Mouse (Mus musculus): Measurements from ENCODE around the gene Kcnip1.

Kcnip1 gene

GRCm38 (mm10) chr11:33939456-33940113, 53.4 kb downstream of the Kcnip1 start:
- DNase-seq (ENCODE audit: low read depth, low spot score): peak; percentile 86

GRCm38 (mm10) chr11:33938561-33939274, 54.2 kb downstream of the Kcnip1 start:
- peak; percentile 94 for DNase-seq (ENCODE audit: low read depth, low spot score)

GRCm38 (mm10) chr11:33937641-33938040, 55.3 kb downstream of the Kcnip1 start:
- DNase-seq (ENCODE audit: low read depth, low spot score): peak; percentile 62

DNA sequence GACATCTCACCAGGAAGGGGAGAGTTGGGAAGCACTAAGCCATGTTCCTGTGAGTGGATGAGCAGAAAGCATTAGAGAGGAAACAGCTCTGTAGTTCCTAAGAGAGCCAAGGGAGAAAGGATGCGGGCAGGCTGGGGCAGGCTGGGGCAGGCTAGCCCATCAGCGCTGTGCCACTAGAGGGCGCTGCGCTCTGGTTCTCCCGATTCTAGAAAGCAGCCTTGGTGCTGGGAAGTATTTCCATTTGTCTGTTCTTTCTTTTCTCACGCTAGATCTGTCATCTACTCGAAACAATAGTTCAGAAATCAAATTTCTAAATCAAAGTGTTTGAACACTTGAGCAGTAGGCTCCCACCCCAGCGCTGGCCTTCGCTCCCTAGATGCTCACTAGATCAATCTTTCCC, 58.7 kb downstream of the Kcnip1 start:
- peak; percentile 74 for DNase-seq (ENCODE audit: low read depth, low spot score)

DNA sequence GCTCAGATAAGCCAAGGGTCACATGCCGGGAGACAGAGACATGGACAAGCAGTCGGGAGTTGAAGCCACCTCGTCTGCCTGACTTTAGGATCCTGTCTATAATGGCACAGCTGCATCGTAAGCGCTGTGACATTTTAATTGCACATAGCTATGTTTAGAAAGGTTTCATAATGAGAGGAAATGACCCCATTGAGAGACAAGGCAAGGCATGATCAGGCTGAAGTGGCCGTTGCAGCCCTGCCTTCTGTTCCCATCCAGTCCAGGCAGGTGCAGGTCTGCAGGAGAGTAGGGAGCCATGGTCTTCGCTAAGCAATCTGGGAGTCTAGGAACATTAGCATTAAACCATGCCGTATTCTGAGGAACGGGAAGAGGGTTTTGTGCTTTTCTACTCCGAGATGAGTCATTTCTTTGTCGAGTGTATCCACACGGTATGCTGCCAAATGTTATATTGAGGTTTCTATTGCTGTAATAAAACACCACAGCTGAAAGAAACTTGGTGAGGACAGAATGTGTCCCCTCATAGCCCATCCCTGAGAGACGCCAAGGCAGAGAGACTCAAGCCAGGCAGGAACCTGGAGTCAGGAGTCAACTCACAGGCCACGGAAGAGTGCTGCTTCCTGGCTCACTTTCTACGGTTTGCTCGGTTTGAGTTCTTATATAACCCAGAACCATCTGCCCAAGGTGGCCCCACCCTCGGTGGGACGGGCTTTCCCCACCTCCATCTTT, 60.4 kb downstream of the Kcnip1 start:
- peak; percentile 78 for DNase-seq (ENCODE audit: low read depth, low spot score)

DNA sequence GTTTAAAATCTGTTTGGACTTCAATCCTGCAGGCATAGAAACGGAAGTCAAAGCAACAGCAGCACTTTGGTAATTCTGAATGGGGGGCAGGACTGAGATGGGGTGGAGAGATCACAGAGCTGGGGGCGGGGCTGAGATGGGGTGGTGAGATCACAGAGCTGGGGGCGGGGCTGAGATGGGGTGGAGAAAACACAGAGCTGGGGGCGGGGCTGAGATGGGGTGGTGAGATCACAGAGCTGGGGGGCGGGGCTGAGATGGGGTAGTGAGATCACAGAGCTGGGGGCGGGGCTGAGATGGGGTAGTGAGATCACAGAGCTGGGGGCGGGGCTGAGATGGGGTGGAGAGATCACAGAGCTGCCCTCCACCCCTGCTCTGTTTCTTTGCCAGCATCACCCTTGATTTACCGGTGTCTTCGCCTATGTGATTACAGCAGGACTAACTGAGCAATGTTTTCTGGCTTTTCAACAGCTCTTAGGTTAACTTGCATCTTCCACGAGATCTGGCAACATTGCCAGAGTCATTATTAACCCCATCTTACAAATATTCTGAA, 61.0 kb downstream of the Kcnip1 start:
- DNase-seq (ENCODE audit: low read depth, low spot score): peak; percentile 88

DNA sequence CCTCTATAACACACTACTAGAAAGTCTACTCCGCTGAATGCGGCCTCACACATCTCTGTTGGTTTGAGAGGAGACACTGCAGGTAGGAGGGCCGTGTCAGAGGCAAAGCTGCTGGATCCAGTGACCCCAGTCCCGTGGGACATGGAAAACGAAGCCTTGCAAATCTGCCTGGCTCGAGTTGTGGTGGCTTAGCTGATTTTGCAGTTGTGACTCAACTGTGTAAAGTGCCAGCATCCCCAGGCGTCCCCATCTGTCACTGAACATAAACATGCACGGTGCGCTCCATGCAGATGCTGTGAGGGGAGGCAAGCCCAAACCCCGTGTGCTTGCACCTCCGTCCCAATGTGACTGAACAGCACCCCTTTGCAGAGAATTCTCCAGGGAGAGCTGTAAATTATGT, 63.5 kb downstream of the Kcnip1 start:
- DNase-seq (ENCODE audit: low read depth, low spot score): no peak

GRCm38 (mm10) chr11:33928658-33929057, 64.3 kb downstream of the Kcnip1 start:
- DNase-seq (ENCODE audit: low read depth, low spot score): peak; percentile 64

GRCm38 (mm10) chr11:33927836-33928235, 65.1 kb downstream of the Kcnip1 start:
- DNase-seq (ENCODE audit: low read depth, low spot score): no peak

DNA sequence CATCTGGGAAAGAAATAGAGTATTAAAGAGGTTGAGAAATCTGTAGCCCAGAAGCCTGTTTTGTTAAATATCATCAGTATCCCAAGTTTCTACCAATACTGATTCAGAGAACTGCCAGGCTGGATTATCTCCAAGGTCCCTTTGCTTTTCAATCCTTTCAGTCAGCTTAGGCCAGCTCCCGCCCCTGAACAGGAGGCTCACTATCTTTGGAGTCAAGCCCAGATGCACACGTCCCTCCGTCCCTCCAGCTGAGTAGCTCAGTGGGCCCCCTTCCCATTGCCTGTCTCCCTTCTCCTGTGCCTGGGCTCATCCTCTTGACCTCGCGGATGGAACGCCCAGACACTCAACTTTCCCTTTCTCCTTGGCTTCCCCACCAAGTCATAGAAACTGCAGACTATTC, 65.6 kb downstream of the Kcnip1 start:
- no peak for DNase-seq (ENCODE audit: low read depth, low spot score)

DNA sequence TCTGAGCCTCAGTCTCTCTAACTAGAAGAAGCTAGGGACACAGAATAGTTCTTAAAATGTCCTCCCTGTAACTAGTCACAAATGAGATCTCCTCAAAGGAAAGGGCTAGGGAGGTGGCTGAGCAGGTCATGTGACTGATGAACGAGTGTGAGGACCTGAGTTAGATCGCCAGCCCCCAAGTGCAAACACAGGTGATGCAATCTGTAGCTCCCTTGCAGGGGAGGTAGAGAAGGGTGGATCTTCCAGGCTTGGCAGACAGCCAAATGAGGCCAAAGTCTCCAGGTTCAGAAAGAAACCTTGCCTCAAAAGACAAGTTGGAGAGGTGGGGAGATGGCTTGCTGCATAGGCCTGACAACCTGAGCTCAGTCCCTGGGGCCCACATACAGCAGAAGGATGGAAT, 66.4 kb downstream of the Kcnip1 start:
- DNase-seq (ENCODE audit: low read depth, low spot score): no peak

- DNase-seq (ENCODE audit: low read depth, low spot score): no peak
Measured at GRCm38 (mm10) chr11:33925778-33926177, 67.2 kb downstream of the Kcnip1 start.

DNA sequence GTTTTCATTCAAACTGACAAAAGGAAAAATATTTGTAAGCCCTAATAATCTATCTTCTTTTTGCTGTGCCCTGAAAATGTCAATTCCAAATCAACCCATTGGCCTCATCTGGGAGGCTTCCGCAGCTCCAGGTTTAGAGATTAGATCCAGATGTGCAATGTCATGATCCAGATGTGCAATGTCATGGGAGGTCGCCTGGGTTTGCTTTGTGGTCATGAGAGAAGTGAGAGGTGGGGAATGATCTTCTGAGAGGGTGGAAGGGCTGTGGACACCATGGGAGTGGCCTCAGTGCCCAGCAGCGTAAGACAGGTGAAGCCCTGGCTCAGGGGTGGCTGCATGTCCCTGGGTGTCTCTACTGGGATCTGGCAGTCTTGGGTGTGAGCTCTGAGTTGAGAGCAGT, 69.9 kb downstream of the Kcnip1 start:
- DNase-seq (ENCODE audit: low read depth, low spot score): no peak

GRCm38 (mm10) chr11:33921451-33921850, 71.5 kb downstream of the Kcnip1 start:
- DNase-seq (ENCODE audit: low read depth, low spot score): no peak

DNA sequence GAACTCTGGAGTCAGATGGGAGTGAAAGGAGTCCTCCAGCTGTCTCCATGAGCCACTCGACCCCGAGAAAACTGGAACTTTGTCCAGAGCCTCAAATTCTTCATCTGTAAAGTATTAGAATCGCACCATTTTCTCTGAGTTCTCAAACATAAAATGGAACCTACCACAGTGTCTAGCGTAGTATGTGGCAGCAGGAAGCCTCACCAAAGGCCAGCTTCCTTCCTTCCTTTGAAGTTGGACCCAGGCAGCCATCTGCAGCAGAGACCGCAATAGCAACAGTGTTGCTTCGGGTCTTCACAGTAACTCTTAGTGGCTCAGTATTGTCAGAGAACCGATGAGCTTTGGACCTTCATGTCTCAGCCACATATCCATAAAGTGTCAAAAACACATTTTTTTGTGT, 73.1 kb downstream of the Kcnip1 start:
- DNase-seq (ENCODE audit: low read depth, low spot score): peak; percentile 34

- DNase-seq (ENCODE audit: low read depth, low spot score): no peak
Measured at GRCm38 (mm10) chr11:33918424-33918823, 74.5 kb downstream of the Kcnip1 start.

GRCm38 (mm10) chr11:33917574-33917973, 75.4 kb downstream of the Kcnip1 start:
- DNase-seq (ENCODE audit: low read depth, low spot score): peak; percentile 64

- no peak for DNase-seq (ENCODE audit: low read depth, low spot score)
Measured at GRCm38 (mm10) chr11:33914216-33914615, 78.7 kb downstream of the Kcnip1 start.

GRCm38 (mm10) chr11:33913061-33913460, 79.9 kb downstream of the Kcnip1 start:
- DNase-seq (ENCODE audit: low read depth, low spot score): no peak

DNA sequence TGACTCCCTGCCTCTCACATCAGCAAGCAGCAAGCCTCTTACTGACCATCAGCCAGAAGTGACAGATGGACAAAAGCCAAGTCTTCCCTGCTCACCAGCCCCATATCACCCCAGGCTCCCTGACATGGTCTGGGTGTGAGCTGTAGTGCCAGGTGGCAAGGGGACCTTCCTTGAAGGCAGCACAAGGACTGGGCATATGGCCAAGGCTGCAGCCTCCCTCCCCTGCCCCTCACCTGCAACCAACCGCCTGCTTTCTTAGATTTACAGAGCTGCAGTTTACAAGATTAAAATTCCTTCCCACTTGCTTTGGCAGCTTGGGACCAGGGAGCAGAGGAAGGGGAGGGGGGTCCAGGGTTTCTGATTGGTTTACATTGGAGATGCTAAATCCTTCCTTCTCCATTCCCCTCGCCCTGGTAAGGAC, 80.8 kb downstream of the Kcnip1 start:
- DNase-seq (ENCODE audit: low read depth, low spot score): no peak

GRCm38 (mm10) chr11:33910982-33911381, 82.0 kb downstream of the Kcnip1 start:
- DNase-seq (ENCODE audit: low read depth, low spot score): no peak

Data from CD4-positive helper T cell, adult 2 months (primary cell).